Mouse (Mus musculus): ENCODE measurements around the gene Rcc2.

GRCm38 (mm10) chr4:140683608-140684007, 16.7 kb upstream of the Rcc2 start:
- TF ChIP-seq CTCF (IDR thresholded peaks at IDR 0.05), result no peak
- no peak for TF ChIP-seq EP300 (IDR thresholded peaks at IDR 0.05)
